Mouse (Mus musculus): ENCODE results near the gene Slc15a4. TPM values are rescaled to one million over a fixed set of nuclear protein-coding genes. Genes with fewer than 3 reads are reported as not detected.

The Slc15a4 gene
- polyA plus RNA-seq, 1 experiment: 16.2 TPM

- TF ChIP-seq POLR2A (IDR thresholded peaks at IDR 0.05; ENCODE audit: low read depth, low read length): no peak
- TF ChIP-seq CTCF (IDR thresholded peaks at IDR 0.05; ENCODE audit: extremely low read depth, insufficient read length, insufficient replicate concordance, low read depth, low read length): no peak
- Histone ChIP-seq H3K36me3 (ENCODE audit: control insufficient read depth, insufficient read depth, low read length) (no peaks in the 10 kb centered on the region), H3K27ac (ENCODE audit: insufficient read depth, low read depth, low read length) (no peak overlapping the region), H3K4me1 (ENCODE audit: control insufficient read depth, insufficient read depth, insufficient read length, low read length) (no peaks in the 10 kb centered on the region), H3K27me3 (ENCODE audit: control insufficient read depth, insufficient read depth, low read length) (no peaks in the 10 kb centered on the region), H3K4me3 (ENCODE audit: low read depth, low read length) (no peak overlapping the region)
- 82% methylated on average over 2 of the region's 2 CpGs for WGBS
Measured at GRCm38 (mm10) chr5:127638177-127638576, 5.5 kb upstream of the Slc15a4 start.

DNA sequence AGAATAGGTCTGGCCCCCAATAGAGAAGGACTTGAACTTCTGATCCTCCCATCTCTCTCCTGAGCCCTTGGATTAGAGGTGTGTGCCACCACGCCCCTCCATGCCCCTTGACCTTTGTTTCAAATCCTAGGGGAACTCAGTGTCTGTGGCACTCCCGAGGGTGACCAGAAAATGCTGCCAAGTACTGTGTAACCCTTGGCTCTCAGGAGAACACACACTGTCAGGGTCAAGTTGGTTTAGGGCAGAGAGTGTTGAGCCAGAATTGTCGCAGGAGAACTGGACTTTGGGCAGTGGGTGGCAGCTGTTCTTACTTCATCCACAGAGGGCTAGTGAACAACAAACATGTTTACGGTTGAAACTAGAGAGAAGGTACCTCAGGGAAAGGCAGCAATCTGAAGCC is 4.9 kb upstream of the Slc15a4 start:
- no peaks in the 10 kb centered on the region for H3K36me3 ChIP-seq (ENCODE audit: control insufficient read depth, insufficient read depth, low read length)
- H3K27me3 ChIP-seq (ENCODE audit: control insufficient read depth, insufficient read depth, low read length): peaks cover 2% of the 10 kb centered on the region; the same call in 1 of the 2 replicates
- WGBS: 32% methylated on average over 4 of the region's 4 CpGs
- no peak overlapping the region for H3K4me3 ChIP-seq (ENCODE audit: low read depth, low read length)
- H3K27ac ChIP-seq (ENCODE audit: insufficient read depth, low read depth, low read length): no peak overlapping the region
- no peaks in the 10 kb centered on the region for H3K4me1 ChIP-seq (ENCODE audit: control insufficient read depth, insufficient read depth, insufficient read length, low read length)
- TF ChIP-seq POLR2A (IDR thresholded peaks at IDR 0.05; ENCODE audit: low read depth, low read length): no peak
- TF ChIP-seq CTCF (IDR thresholded peaks at IDR 0.05; ENCODE audit: extremely low read depth, insufficient read length, insufficient replicate concordance, low read depth, low read length): no peak

- H3K27ac ChIP-seq (ENCODE audit: insufficient read depth, low read depth, low read length): no peak overlapping the region
- 58% methylated on average over 7 of the region's 7 CpGs for WGBS
- TF ChIP-seq POLR2A (IDR thresholded peaks at IDR 0.05; ENCODE audit: low read depth, low read length) (no peak), CTCF (IDR thresholded peaks at IDR 0.05; ENCODE audit: extremely low read depth, insufficient read length, insufficient replicate concordance, low read depth, low read length) (no peak)
- H3K4me1 ChIP-seq (ENCODE audit: control insufficient read depth, insufficient read depth, insufficient read length, low read length): peaks cover 6% of the 10 kb centered on the region
- H3K4me3 ChIP-seq (ENCODE audit: low read depth, low read length): no peak overlapping the region
- H3K27me3 ChIP-seq (ENCODE audit: control insufficient read depth, insufficient read depth, low read length): peaks cover 16% of the 10 kb centered on the region
- H3K36me3 ChIP-seq (ENCODE audit: control insufficient read depth, insufficient read depth, low read length): no peaks in the 10 kb centered on the region
Measured at GRCm38 (mm10) chr5:127633666-127634065, 969 bp upstream of the Slc15a4 start.

GRCm38 (mm10) chr5:127633188-127633587 is 491 bp upstream of the Slc15a4 start:
- Histone ChIP-seq H3K4me3 (ENCODE audit: low read depth, low read length) (no peak overlapping the region), H3K27me3 (ENCODE audit: control insufficient read depth, insufficient read depth, low read length) (peaks cover 16% of the 10 kb centered on the region), H3K36me3 (ENCODE audit: control insufficient read depth, insufficient read depth, low read length) (no peaks in the 10 kb centered on the region), H3K4me1 (ENCODE audit: control insufficient read depth, insufficient read depth, insufficient read length, low read length) (peaks cover 6% of the 10 kb centered on the region), H3K27ac (ENCODE audit: insufficient read depth, low read depth, low read length) (no peak overlapping the region)
- no peak for TF ChIP-seq POLR2A (IDR thresholded peaks at IDR 0.05; ENCODE audit: low read depth, low read length)
- no peak for TF ChIP-seq CTCF (IDR thresholded peaks at IDR 0.05; ENCODE audit: extremely low read depth, insufficient read length, insufficient replicate concordance, low read depth, low read length)
- 8% methylated on average over 4 of the region's 4 CpGs for WGBS

GRCm38 (mm10) chr5:127631671-127632070 is 1.0 kb downstream of the Slc15a4 start:
- 16% methylated on average over 5 of the region's 5 CpGs for WGBS
- no peak overlapping the region for H3K4me3 ChIP-seq (ENCODE audit: low read depth, low read length)

GRCm38 (mm10) chr5:127627242-127627641 is 5.5 kb downstream of the Slc15a4 start:
- H3K4me1 ChIP-seq (ENCODE audit: control insufficient read depth, insufficient read depth, insufficient read length, low read length): peaks cover 3% of the 10 kb centered on the region
- 87% methylated on average over 12 of the region's 12 CpGs for WGBS
- H3K27me3 ChIP-seq (ENCODE audit: control insufficient read depth, insufficient read depth, low read length): peaks cover 10% of the 10 kb centered on the region
- TF ChIP-seq CTCF (IDR thresholded peaks at IDR 0.05; ENCODE audit: extremely low read depth, insufficient read length, insufficient replicate concordance, low read depth, low read length) (no peak), POLR2A (IDR thresholded peaks at IDR 0.05; ENCODE audit: low read depth, low read length) (no peak)
- no peaks in the 10 kb centered on the region for H3K36me3 ChIP-seq (ENCODE audit: control insufficient read depth, insufficient read depth, low read length)
- no peak overlapping the region for H3K27ac ChIP-seq (ENCODE audit: insufficient read depth, low read depth, low read length)
- no peak overlapping the region for H3K4me3 ChIP-seq (ENCODE audit: low read depth, low read length)

More at GRCm38 (mm10) chr5:127631671-127632070, 1.0 kb downstream of the Slc15a4 start:
- TF ChIP-seq POLR2A (IDR thresholded peaks at IDR 0.05; ENCODE audit: low read depth, low read length): no peak
- no peak for TF ChIP-seq CTCF (IDR thresholded peaks at IDR 0.05; ENCODE audit: extremely low read depth, insufficient read length, insufficient replicate concordance, low read depth, low read length)
- peaks cover 6% of the 10 kb centered on the region for H3K4me1 ChIP-seq (ENCODE audit: control insufficient read depth, insufficient read depth, insufficient read length, low read length)
- no peak overlapping the region for H3K27ac ChIP-seq (ENCODE audit: insufficient read depth, low read depth, low read length)
- peaks cover 16% of the 10 kb centered on the region for H3K27me3 ChIP-seq (ENCODE audit: control insufficient read depth, insufficient read depth, low read length)
- no peaks in the 10 kb centered on the region for H3K36me3 ChIP-seq (ENCODE audit: control insufficient read depth, insufficient read depth, low read length)

GRCm38 (mm10) chr5:127624427-127625213 is 8.1 kb downstream of the Slc15a4 start:
- H3K27ac ChIP-seq (ENCODE audit: insufficient read depth, low read depth, low read length): no peak overlapping the region
- no peaks in the 10 kb centered on the region for H3K36me3 ChIP-seq (ENCODE audit: control insufficient read depth, insufficient read depth, low read length)
- WGBS: 72% methylated on average over 10 of the region's 10 CpGs
- no peaks in the 10 kb centered on the region for H3K4me1 ChIP-seq (ENCODE audit: control insufficient read depth, insufficient read depth, insufficient read length, low read length)
- TF ChIP-seq CTCF (IDR thresholded peaks at IDR 0.05; ENCODE audit: extremely low read depth, insufficient read length, insufficient replicate concordance, low read depth, low read length) (no peak), POLR2A (IDR thresholded peaks at IDR 0.05; ENCODE audit: low read depth, low read length) (no peak)
- H3K27me3 ChIP-seq (ENCODE audit: control insufficient read depth, insufficient read depth, low read length): no peaks in the 10 kb centered on the region
- no peak overlapping the region for H3K4me3 ChIP-seq (ENCODE audit: low read depth, low read length)

Data from small intestine, adult 2 months (tissue).